Mouse (Mus musculus) megakaryocyte-erythroid progenitor cell, adult 5-6 weeks (primary cell): ENCODE results near the gene Gm13420. TPM values are rescaled to one million over a fixed set of nuclear protein-coding genes. Genes with fewer than 3 reads are reported as not detected.
A peak's percentile ranks its signal among the peaks of the same experiment; 100 is the strongest.
"Not testable (repeated sequence)": the region's sequence is repeated elsewhere in the genome, so short reads cannot be mapped to it uniquely, and the experiment has no call there.

Experiments used
- ATAC-seq: replicated peaks from 2 replicates; pipeline ENCODE4 v1.8.0; 2016; ENCODE audit warnings: mild to moderate bottlenecking, inconsistent platforms; ENCODE audit not compliant: severe bottlenecking, poor library complexity, low FRiP score, low TSS enrichment
- total RNA-seq, 2 experiments: library from RNA; stranded (forward) in 1 of 2; stranded (reverse) in 1 of 2; fragments of 200-1000, 215-1000 nt in 1 of 2; fragments of >200 nt in 1 of 2; fragmentation: Nextera tagmentation in 1 of 2; gene quantifications; 2 replicates each; pipeline ENCODE4 v1.2.3; 2014 to 2017

The Gm13420 gene
- total RNA-seq (2014; fragmentation: Nextera tagmentation) (not detected in 2 replicates), total RNA-seq (2017) (not detected in 2 replicates)

- no peak for ATAC-seq
Observed at GRCm38 (mm10) chr2:29751497-29751896, at the start of gene Gm13420. Gm13420 (minus strand) TSS chr2:29751685.

DNA sequence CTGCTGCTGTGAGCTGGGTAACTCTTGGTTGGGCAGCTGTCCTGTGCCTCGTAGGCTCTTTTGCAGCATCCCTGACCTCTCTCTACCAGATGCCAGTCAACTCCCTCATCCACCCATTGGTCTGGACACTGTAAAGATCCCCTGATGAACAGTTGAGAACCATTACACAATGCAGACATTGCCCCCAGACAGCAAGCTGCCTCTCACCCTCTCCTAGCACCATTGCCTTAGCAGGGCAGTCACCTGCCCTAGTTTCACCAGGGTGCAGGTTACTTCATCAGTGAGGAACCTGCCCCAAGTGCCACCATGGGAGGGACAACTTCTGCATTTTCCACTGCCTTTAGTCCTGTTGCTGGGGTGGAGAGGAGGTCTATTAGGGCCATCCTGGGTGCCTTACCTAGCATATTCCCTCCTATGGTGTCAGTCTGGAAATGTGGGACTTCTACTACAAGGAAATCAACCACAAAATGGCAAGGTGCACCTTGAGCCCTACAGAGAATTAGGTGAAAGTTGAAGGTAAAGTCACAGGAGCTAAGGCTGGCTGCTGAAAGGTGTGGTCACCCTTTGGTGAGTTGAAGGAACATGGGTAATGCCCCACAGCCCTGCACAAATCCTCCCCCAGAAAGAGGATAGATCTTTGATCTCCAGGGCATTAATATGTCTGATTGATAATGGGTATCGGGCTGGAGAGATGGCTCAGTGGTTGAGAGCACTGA, 41.4 kb upstream of the Gm13420 start:
- no peak for ATAC-seq

DNA sequence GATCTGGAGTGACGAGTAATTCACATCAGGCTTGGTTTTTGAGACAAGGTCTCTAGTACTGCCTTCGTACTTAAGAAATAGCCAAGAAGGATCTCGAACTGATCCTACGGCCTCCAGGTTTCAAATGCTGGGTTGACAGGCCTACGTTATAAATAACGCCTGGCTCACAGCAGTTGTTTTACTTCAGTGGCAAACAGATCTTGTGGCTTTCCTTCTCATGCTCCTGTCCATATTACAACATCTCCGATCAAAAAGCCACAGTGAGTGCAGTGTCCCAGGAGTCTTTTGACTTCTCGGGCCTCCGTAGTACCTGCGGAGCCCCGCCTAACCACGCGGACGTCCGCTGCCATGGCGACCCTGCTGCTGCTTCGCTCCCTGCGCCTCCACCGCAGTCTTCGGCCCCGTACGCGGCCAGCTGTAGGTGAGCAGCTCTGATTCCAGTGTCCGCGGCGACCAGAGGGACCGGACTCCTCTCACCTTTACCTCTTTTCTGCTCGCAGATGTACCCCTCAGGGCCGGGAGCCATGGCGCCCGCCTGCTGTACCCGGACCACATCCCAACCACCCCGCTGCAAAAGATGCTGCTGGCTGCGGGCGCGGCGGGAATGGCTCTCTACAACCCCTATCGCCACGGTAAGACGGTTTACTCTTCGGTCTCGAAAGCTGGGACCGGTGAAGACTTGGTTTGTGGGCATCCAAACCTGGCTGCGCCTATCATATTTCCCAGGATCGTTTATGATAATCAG, 36.6 kb upstream of the Gm13420 start, which contains the start of gene Trub2:
TSS of gene Trub2 (minus strand) at position 566 of the 745 bp plus-strand sequence.
- ATAC-seq = peak; percentile 84

GRCm38 (mm10) chr2:29787104-29787917, 35.8 kb upstream of the Gm13420 start, which contains the start of gene Coq4:
Coq4 (plus strand) TSS chr2:29787493.
- peak; percentile 75 for ATAC-seq

DNA sequence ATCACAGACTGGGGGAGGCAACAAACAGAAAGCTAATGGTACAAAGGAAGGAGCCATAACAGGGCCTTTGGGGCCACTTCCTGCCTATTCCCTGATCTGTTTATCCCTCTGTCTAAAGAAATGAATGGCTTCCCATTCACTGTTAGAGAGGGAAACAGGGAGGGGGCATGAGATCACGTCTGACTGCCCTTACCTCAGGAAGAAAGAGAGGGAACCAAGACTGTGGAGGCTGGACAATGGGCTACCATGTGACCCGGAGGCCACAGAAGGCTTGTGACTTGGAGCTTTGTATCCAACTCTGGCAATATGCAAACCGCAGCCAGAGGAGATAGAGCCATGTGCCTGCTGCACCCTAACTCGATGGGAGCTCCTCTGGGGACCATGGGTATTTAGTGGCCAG, 32.8 kb upstream of the Gm13420 start:
- ATAC-seq = no peak

DNA sequence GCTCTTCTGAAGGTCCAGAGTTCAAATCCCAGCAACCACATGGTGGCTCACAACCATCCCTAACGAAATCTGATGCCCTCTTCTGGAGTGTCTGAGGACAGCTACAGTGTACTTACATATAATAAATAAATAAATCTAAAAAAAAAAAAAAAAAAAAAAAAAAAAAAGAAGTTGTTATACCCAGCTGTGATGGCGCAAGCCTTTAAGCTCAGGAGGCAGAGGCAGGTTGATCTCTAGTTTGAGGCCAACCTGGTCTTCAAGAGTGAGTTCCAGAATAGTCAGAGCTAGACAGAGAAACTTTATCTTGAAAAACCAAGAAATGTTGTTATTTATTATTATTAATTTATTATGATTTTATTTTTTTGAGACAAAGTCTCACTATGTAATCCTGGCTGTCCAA, 29.8 kb upstream of the Gm13420 start:
- not testable (repeated sequence) for ATAC-seq

- peak; percentile 30; the same call in 1 of the 2 replicates for ATAC-seq
Observed at GRCm38 (mm10) chr2:29773323-29773722, 21.8 kb upstream of the Gm13420 start.

DNA sequence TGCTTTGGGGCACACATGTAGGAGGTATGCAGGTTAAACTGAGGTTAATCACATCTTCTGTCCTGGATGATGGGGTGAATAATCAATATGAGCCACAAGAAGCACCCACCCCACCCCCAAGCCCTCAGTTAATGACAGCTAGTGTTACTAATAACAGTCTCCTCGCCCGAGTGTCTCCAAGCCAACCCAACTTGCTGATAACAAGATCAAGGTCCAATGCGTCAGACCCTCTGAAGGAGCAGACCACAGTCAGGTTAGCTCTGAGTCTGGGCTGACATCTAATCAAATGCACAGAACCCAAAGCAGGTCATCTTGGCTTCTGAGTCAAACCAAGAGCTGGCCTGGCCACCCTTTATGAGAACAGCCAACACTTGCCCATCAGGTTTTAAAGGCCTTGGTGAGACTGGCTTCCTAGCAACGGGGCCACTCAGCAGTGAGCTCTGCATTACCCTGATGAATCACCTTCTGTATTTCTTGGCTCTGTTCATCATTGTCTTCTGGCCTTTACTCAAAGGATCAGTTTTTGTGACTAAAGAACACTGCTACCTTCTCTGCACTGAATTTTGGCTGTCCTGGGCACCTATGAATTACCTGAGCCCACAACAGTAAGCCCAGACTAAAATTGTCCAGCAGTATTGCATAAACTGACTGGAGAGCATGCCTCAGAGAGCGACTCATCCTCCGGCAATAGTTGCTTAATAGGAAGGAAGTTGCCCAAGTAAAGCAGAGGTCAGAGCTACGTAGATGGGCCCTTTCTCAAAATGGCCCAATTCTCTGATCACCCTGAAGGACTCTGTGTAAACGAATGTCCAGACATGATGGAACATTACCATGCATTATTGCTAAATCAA, 20.4 kb upstream of the Gm13420 start:
- no peak for ATAC-seq

- no peak for ATAC-seq
Observed at GRCm38 (mm10) chr2:29770162-29770561, 18.7 kb upstream of the Gm13420 start.

DNA sequence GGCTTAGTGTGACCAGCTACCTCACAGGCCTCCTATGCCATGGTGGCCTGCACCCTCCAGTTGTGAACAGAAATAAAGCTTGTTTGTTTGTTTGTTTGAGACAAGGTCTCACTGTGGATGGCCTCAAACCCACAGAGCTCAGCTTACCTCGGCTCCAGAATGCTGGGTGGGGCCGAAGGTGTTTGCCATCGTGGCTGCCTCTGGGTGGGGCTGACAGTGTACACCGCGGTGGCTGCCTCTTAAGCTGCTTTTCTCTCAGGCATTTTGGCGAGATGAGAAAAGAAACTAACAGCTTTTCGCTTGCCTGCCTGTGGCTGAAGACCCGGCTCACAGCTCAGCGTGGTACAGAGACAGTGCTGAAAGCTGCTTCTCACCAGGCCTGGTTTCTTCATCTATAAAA, 17.4 kb upstream of the Gm13420 start:
- no peak for ATAC-seq

DNA sequence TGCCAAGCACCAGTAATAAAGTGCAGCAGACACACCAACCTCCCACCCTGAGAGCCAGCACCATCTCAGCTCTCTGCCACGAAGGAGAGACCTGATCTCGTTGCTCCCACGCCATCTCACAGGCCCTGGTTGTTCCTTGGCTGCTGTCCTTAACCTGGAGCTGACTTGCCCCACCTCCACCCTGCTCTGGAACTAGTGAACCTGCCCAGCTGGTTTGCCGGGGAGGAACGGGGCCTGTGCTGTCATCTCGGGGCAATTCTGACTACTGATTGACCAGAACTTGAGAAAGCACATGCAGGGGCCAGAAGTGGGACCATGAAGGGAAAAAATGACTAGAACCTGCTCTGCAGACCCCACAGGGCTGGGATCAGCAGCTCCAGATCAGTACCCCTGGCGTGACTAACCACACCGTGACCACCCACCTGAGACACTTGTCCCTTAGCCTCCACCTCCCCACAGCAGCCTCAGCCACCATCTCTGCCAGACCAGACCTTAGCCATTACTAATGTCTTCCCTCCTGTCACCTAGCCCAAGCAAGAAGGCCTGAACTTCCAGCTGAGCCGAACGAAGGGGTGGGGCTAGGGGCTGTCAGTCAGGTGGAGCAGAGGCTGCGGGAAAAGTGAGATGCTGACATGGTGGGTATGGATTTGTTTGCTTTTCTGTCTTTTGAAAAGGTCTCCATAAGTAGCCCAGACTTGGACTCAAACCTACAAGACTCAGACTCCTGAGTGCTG, 16.7 kb upstream of the Gm13420 start:
- no peak for ATAC-seq

GRCm38 (mm10) chr2:29764831-29765230, 13.3 kb upstream of the Gm13420 start:
- ATAC-seq = peak; percentile 83

DNA sequence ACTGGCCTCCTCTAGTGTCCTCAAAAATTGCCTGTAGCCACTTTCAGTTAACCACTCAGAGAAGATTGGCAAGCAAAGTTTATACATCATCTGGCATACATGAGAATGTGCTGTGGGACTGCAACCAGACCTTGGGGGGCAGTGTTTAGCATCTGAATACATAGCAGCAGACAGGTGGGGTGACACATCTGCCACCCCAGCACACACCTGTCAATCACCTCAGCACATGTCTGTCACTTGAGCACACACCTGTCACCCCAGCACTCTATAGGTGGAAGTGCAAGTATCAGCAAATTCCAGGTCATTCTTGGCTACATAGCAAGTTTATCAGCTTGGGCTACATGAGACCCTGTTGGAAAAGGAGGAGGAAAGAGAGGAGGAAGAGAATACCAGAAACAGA, 4.2 kb upstream of the Gm13420 start:
- no peak for ATAC-seq

DNA sequence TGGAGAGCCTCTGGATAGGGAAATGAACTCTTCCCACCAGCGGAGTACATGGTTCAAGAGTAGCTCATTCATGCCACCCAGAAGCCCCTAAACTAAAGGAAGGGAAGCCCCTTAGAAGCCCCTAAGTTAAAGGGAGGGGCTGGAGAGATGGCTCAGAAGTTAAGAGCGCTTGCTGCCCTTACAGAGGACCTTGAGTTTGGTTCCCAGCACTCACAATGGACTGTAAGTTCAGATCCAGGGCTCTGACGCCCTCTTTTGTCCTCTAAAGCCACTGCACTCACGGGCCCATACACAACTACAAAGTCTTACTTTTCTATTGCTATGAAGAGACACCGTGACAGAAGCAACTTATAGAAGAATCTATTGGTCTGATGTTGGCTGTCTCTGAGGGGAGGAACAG, 912 bp upstream of the Gm13420 start:
- no peak for ATAC-seq

- ATAC-seq = no peak
Observed at GRCm38 (mm10) chr2:29748499-29748898, 3.0 kb downstream of the Gm13420 start.

DNA sequence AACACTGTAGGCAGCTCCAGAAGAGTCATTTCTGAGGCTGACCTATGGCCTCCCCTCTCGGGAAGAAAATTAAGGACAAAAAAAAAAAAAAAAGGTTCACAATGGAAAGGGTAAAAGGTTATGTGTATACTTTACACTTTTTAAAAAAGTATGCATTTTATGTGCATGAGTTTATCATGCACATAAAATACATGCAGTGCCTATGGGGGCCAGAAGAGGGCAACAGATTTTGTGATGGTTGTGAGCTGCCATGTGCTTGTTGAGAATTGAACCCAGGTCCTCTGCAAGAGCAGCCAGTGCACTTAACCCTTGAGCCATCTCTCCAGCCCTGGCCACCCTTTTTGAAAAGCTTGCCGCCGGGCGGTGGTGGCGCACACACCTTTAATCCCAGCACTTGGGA, 3.6 kb downstream of the Gm13420 start:
- ATAC-seq = no peak

DNA sequence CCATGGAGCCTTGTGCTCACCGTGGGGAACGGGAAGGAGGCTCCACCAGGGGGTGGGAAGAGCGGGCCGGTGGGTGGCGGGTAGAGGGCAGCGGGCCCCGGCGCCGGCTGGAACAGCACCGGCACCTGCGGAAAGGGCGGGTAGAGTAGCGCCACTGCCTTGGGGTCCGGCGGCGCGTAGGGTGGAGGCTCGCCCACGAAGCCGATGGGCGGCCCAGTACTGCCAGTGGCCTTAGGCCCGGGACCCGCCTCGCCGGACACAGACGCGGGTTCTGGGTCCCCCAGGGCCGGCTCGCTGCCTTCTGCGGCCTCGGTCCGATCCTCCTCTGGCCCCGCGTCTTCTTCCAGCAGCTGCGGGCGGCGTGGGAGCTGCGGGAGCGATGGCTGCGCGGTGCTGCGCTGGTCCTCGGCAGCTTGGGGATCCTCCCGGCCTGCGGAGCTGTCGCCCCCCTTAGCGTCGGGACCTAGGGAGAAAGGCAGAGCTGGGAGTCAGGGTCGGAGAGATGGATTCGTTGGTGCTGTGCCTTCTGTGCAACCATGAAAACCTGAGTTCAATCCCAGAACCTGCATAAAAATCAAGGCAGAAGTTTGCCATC, 4.2 kb downstream of the Gm13420 start:
- ATAC-seq = no peak

DNA sequence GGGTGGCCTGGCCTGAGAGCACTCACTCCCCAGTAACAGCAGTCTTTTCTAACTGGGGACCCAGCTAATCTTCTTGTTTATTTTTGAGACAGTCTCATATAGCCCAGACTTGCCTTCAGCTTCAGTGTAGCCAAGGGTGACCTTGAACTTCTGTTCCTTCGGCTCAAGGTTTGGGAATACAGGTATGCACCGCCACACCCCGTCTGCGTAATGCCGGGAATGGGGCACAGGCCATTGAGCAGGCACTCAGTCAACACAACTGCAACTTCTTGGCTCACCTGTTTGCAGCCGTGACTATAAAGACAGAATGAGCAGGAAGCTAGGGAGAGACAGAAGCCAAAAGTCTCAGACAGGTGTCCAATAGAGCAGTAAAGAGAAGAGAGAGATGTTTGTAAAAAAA, 7.2 kb downstream of the Gm13420 start:
- no peak for ATAC-seq
